Mouse (Mus musculus): ENCODE data around the gene Htr7. TPM values are rescaled to one million over a fixed set of nuclear protein-coding genes. Genes with fewer than 3 reads are reported as not detected.

Gene Htr7
- polyA plus RNA-seq, 1 experiment from 2014 or later = not detected

Other genes starting within 250 kb of the Htr7 start
- 82.3 and 84.3 TPM in 2 replicates for gene Rpp30, start 26.2 kb upstream of the Htr7 start, polyA plus RNA-seq (2014; fragmentation: Nextera tagmentation; extraction: Ambion mirVana)
- gene Ankrd1, start 62.6 kb upstream of the Htr7 start, polyA plus RNA-seq (2014; fragmentation: Nextera tagmentation; extraction: Ambion mirVana) = 2.1 and 5.6 TPM in 2 replicates